Mouse (Mus musculus): ENCODE data around the gene Pabpn1.
A peak's percentile ranks its signal among the peaks of the same experiment; 100 is the strongest.
"Not testable (repeated sequence)": the region's sequence is repeated elsewhere in the genome, so short reads cannot be mapped to it uniquely, and the experiment has no call there.

The Pabpn1 gene

GRCm38 (mm10) chr14:54936831-54937160 lies 44.5 kb downstream of the Pabpn1 start:
- DNase-seq (ENCODE audit: low read depth, low spot score): peak; percentile 5

- peak; percentile 4 for DNase-seq (ENCODE audit: low read depth, low spot score)
These were observed 45.3 kb downstream of the Pabpn1 start for GRCm38 (mm10) chr14:54937361-54938182.

GRCm38 (mm10) chr14:54938431-54939219 lies 46.3 kb downstream of the Pabpn1 start:
- peak; percentile 1 for DNase-seq (ENCODE audit: low read depth, low spot score)

GRCm38 (mm10) chr14:54939434-54940175 lies 47.3 kb downstream of the Pabpn1 start:
- DNase-seq (ENCODE audit: low read depth, low spot score): peak; percentile 67

GRCm38 (mm10) chr14:54940176-54940530 lies 47.9 kb downstream of the Pabpn1 start:
- DNase-seq (ENCODE audit: low read depth, low spot score): no peak

GRCm38 (mm10) chr14:54941024-54941978 lies 49.0 kb downstream of the Pabpn1 start:
- no peak for DNase-seq (ENCODE audit: low read depth, low spot score)

GRCm38 (mm10) chr14:54942479-54942878 lies 50.2 kb downstream of the Pabpn1 start:
- no peak for DNase-seq (ENCODE audit: low read depth, low spot score)

GRCm38 (mm10) chr14:54943971-54944370 lies 51.7 kb downstream of the Pabpn1 start:
- no peak for DNase-seq (ENCODE audit: low read depth, low spot score)

GRCm38 (mm10) chr14:54944939-54945338 lies 52.6 kb downstream of the Pabpn1 start:
- DNase-seq (ENCODE audit: low read depth, low spot score): no peak

- DNase-seq (ENCODE audit: low read depth, low spot score): peak; percentile 25
These were observed 53.8 kb downstream of the Pabpn1 start for GRCm38 (mm10) chr14:54945975-54946704.

- DNase-seq (ENCODE audit: low read depth, low spot score): not testable (repeated sequence)
These were observed 54.7 kb downstream of the Pabpn1 start for GRCm38 (mm10) chr14:54947008-54947407.

Data from 3T3-L1 (cell line).